Mouse (Mus musculus) adrenal gland (tissue): ENCODE measurements around the gene Kbtbd8.

Experiments
- intact Hi-C: fragments of 180-260 bp; cut with DNase I; formaldehyde crosslinking; loops from one replicate; pipeline ENCODE4 v1.15.1; 2025

Kbtbd8 gene

GRCm38 (mm10) chr6:95169411-95169810, 52.4 kb downstream of the Kbtbd8 start:
- intact Hi-C loops, result no loop called here

DNA sequence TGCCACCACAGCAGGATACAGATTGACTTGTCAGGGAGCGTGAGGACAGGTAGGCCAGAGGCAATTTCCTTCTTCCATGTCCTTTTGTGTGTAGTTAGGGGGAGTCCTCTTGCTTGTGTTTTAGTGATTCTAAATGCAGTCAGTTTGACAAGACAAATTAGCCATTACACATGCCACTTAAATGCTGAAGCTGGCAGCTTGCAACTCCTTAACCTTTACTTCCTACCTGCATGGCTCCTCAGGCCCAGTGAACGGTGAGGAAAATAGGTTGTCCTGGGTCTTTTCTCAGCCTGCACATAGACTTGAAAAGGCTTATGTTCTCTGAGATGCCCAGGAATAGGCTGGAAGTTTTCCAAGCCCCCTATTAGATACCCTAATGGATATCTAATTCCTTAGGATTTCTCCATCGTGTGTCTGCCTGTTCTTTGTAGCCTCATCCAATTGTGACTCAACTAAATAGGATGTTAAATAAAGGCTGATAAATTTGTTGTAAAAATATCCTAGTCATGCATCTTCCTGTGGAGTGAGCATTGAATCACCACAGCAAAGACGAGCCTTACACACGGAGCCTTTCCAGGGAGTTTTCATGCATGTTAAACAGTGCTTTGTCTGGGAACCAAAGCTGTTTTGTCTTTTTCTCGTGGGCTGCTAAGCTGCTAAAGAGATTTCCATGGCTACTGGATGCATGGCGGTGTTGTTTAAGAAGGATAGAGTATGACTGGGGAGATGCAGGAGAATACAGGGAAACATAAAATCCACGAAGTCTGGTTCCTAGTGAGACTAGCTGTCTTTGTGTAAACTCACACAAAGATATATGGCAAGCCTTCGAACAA, 57.5 kb downstream of the Kbtbd8 start:
- intact Hi-C loops, result no loop called here
